Mouse (Mus musculus): Measurements from ENCODE around the gene Lmcd1. TPM values are rescaled to one million over a fixed set of nuclear protein-coding genes. Genes with fewer than 3 reads are reported as not detected.

Lmcd1 gene
- total and polyA plus RNA-seq, 3 experiments = 0.64 to 4.8 (median 2.3) TPM

DNA sequence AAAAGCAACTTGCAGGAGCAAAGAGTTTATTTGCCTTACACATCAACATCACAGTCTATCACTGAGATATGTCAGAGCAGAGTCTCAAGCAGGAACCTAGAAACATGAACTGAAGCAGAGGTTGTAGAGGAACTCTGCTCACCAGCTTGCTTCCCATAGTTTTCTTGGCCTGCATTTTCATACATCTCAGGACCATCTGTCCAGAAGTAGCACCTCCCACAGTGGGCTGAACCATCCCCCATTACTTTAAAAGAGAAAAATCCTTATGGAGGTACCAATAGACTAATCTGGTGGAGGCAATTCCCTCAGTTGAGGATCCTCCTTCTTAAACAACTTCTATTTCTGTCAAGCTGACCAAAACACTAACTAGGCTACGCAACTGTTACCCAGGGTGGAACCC is 36.8 kb upstream of the Lmcd1 start:
- no peak for DNase-seq (ENCODE audit: extremely low read depth)
- Histone ChIP-seq H3K4me1 (ENCODE audit: control insufficient read depth in 1 of 2, insufficient read depth in 2 of 2) (no peaks in the 10 kb centered on the region), H3K4me2 (ENCODE audit: insufficient read depth, low read depth, poor library complexity, severe bottlenecking) (no peak overlapping the region), H3K9ac (ENCODE audit: insufficient read depth, low read depth) (no peak overlapping the region), H3K9me3 (replicated peaks; ENCODE audit: low read length) (peaks cover 18% of the 10 kb centered on the region), H3K4me3 (replicated peaks in 1 of 3; ENCODE audit: low read depth in 2 of 3, low read length in 2 of 3, poor library complexity in 1 of 3) (no peak overlapping the region), H3K79me2 (replicated peaks; ENCODE audit: control insufficient read depth, extremely low read depth, insufficient read depth, poor library complexity, severe bottlenecking) (no peaks in the 10 kb centered on the region), H3K27me3 (replicated peaks) (no peaks in the 10 kb centered on the region), H3K27ac (ENCODE audit: insufficient read depth, low read depth) (no peak overlapping the region), H3K36me3 (replicated peaks in 1 of 2; ENCODE audit: control insufficient read depth in 1 of 2, insufficient read depth in 1 of 2, low read length in 1 of 2) (no peaks in the 10 kb centered on the region)
- dilution Hi-C loops (cut with MboI; ENCODE audit: extremely low pct_ligation_motif_present, extremely low pct_unique_long_range_greater_than_20kb, low sequenced_read_pairs) = no loop called here
- in situ Hi-C loops (cut with MboI; ENCODE audit: low pct_ligation_motif_present, low pct_unique_long_range_greater_than_20kb, low sequenced_read_pairs) = no loop called here
- TF ChIP-seq GABPA (IDR thresholded peaks at IDR 0.05; ENCODE audit: insufficient replicate concordance, low read depth, low read length) (no peak), JUN (IDR thresholded peaks at IDR 0.05; ENCODE audit: insufficient read depth, low read depth, low read length) (no peak), HCFC1 (IDR thresholded peaks at IDR 0.05; ENCODE audit: low read depth, low read length) (no peak), MAZ (IDR thresholded peaks at IDR 0.05; ENCODE audit: low read depth, low read length) (no peak), MAFK (IDR thresholded peaks at IDR 0.05; ENCODE audit: insufficient replicate concordance, low read length) (no peak), ETS1 (conservative IDR thresholded peaks at IDR 0.05; ENCODE audit: low read depth, low read length) (no peak), PAX5 (IDR thresholded peaks at IDR 0.05; ENCODE audit: low read length) (no peak), RAD21 (IDR thresholded peaks at IDR 0.05; ENCODE audit: low read depth, low read length) (no peak)

DNA sequence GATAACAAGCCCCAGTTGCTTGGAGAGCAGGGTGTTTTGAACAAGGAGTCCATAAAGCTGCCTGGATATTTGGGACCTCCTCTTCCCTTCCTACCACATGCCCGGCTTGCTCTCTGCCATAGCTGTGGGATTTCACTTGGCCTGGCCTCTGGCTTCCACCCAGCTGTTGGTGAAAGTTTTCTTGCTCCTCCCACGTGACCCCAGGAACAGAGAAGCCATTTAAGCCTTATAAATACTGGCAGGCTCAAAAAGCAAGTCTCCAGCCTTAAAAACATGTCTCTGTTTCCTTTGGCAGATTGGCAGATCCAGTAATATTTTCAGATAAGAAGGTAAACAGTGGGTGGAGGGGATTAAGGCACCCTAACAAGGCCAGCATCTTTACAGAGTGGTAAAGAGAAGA is 31.3 kb upstream of the Lmcd1 start:
- TF ChIP-seq POLR2AphosphoS2 (IDR thresholded peaks at IDR 0.05; ENCODE audit: low read depth, low read length) (no peak), BHLHE40 (IDR thresholded peaks at IDR 0.05; ENCODE audit: low read depth, low read length) (no peak), ETS1 (conservative IDR thresholded peaks at IDR 0.05; ENCODE audit: low read depth, low read length) (no peak), PAX5 (IDR thresholded peaks at IDR 0.05; ENCODE audit: low read length) (no peak), CHD1 (IDR thresholded peaks at IDR 0.05; ENCODE audit: low read depth, low read length) (no peak), MAX (IDR thresholded peaks at IDR 0.05; ENCODE audit: low read length) (no peak), MAFK (IDR thresholded peaks at IDR 0.05; ENCODE audit: insufficient replicate concordance, low read length) (no peak)

DNA sequence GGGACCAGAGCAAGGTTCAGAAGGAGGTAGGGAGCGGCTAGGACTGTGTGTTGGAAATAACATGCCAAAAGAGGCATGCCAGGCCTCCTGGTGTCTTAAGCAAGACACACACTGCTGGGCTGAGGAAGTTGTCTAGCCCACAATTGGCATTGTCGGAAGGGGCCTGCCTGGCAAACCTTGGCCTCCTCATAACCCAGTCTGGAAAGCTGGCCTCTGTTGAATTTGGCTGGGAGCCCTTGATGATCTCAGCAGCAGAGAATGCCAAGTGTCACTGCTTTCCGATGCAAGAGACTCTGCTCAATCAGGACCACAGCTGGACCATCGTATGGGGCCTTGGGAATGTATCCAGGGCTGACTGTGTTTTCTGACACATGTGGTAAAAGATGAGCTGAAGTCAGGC is 27.9 kb upstream of the Lmcd1 start:
- Histone ChIP-seq H3K4me1 (ENCODE audit: control insufficient read depth in 1 of 2, insufficient read depth in 2 of 2) (peaks cover 0 to 4% of the 10 kb centered on the region in 2 experiments; a peak in 2 of 4 replicates), H3K9me3 (replicated peaks; ENCODE audit: low read length) (peaks cover 21% of the 10 kb centered on the region), H3K4me3 (replicated peaks in 1 of 3; ENCODE audit: low read depth in 2 of 3, low read length in 2 of 3, poor library complexity in 1 of 3) (no peak overlapping the region), H3K36me3 (replicated peaks in 1 of 2; ENCODE audit: control insufficient read depth in 1 of 2, insufficient read depth in 1 of 2, low read length in 1 of 2) (no peaks in the 10 kb centered on the region), H3K79me2 (replicated peaks; ENCODE audit: control insufficient read depth, extremely low read depth, insufficient read depth, poor library complexity, severe bottlenecking) (no peaks in the 10 kb centered on the region), H3K27ac (ENCODE audit: insufficient read depth, low read depth) (no peak overlapping the region), H3K27me3 (replicated peaks) (no peaks in the 10 kb centered on the region), H3K9ac (ENCODE audit: insufficient read depth, low read depth) (no peak overlapping the region), H3K4me2 (ENCODE audit: insufficient read depth, low read depth, poor library complexity, severe bottlenecking) (no peak overlapping the region)
- in situ Hi-C loops (cut with MboI; ENCODE audit: low pct_ligation_motif_present, low pct_unique_long_range_greater_than_20kb, low sequenced_read_pairs) = no loop called here
- no peak for TF ChIP-seq RCOR1 (conservative IDR thresholded peaks at IDR 0.05; ENCODE audit: low read depth, low read length)
- no peak for TF ChIP-seq CHD1 (IDR thresholded peaks at IDR 0.05; ENCODE audit: low read depth, low read length)
- TF ChIP-seq BHLHE40 (IDR thresholded peaks at IDR 0.05; ENCODE audit: low read depth, low read length) = no peak
- TF ChIP-seq JUN (IDR thresholded peaks at IDR 0.05; ENCODE audit: insufficient read depth, low read depth, low read length) = no peak
- TF ChIP-seq SIN3A (IDR thresholded peaks at IDR 0.05; ENCODE audit: low read length) = no peak
- TF ChIP-seq MAFK (IDR thresholded peaks at IDR 0.05; ENCODE audit: insufficient replicate concordance, low read length) = no peak
- TF ChIP-seq IRF4 (IDR thresholded peaks at IDR 0.05; ENCODE audit: low read depth, low read length) = no peak
- TF ChIP-seq TBP (conservative IDR thresholded peaks at IDR 0.05; ENCODE audit: low read depth, low read length) = no peak
- no peak for TF ChIP-seq USF2 (conservative IDR thresholded peaks at IDR 0.05; ENCODE audit: low read depth, low read length)
- TF ChIP-seq GABPA (IDR thresholded peaks at IDR 0.05; ENCODE audit: insufficient replicate concordance, low read depth, low read length) = no peak
- no peak for TF ChIP-seq JUND (conservative IDR thresholded peaks at IDR 0.05; ENCODE audit: low read depth, low read length)
- no peak for TF ChIP-seq POLR2A (IDR thresholded peaks at IDR 0.05; ENCODE audit: low read depth, low read length)
- TF ChIP-seq ZNF384 (IDR thresholded peaks at IDR 0.05; ENCODE audit: low read depth, low read length) = no peak
- no peak for TF ChIP-seq MAZ (IDR thresholded peaks at IDR 0.05; ENCODE audit: low read depth, low read length)
- TF ChIP-seq CHD2 (IDR thresholded peaks at IDR 0.05; ENCODE audit: low read length) = no peak
- TF ChIP-seq SMC3 (IDR thresholded peaks at IDR 0.05; ENCODE audit: low read depth, low read length) = no peak
- no peak for TF ChIP-seq TCF12 (IDR thresholded peaks at IDR 0.05; ENCODE audit: low read depth, low read length)
- no peak for TF ChIP-seq PAX5 (IDR thresholded peaks at IDR 0.05; ENCODE audit: low read length)
- no peak for DNase-seq (ENCODE audit: extremely low read depth)
- dilution Hi-C loops (cut with MboI; ENCODE audit: extremely low pct_ligation_motif_present, extremely low pct_unique_long_range_greater_than_20kb, low sequenced_read_pairs) = no loop called here

More for the DNA sequence above, 31.3 kb upstream of the Lmcd1 start:
- peaks cover 0 to 4% of the 10 kb centered on the region in 2 experiments; a peak in 2 of 4 replicates for H3K4me1 ChIP-seq (ENCODE audit: control insufficient read depth in 1 of 2, insufficient read depth in 2 of 2)
- no peak overlapping the region for H3K27ac ChIP-seq (ENCODE audit: insufficient read depth, low read depth)
- H3K4me3 ChIP-seq (replicated peaks in 1 of 3; ENCODE audit: low read depth in 2 of 3, low read length in 2 of 3, poor library complexity in 1 of 3) = no peak overlapping the region
- in situ Hi-C loops (cut with MboI; ENCODE audit: low pct_ligation_motif_present, low pct_unique_long_range_greater_than_20kb, low sequenced_read_pairs) = no loop called here
- no peaks in the 10 kb centered on the region for H3K36me3 ChIP-seq (replicated peaks in 1 of 2; ENCODE audit: control insufficient read depth in 1 of 2, insufficient read depth in 1 of 2, low read length in 1 of 2)
- H3K27me3 ChIP-seq (replicated peaks) = no peaks in the 10 kb centered on the region
- no peaks in the 10 kb centered on the region for H3K79me2 ChIP-seq (replicated peaks; ENCODE audit: control insufficient read depth, extremely low read depth, insufficient read depth, poor library complexity, severe bottlenecking)
- dilution Hi-C loops (cut with MboI; ENCODE audit: extremely low pct_ligation_motif_present, extremely low pct_unique_long_range_greater_than_20kb, low sequenced_read_pairs) = no loop called here
- H3K9me3 ChIP-seq (replicated peaks; ENCODE audit: low read length) = peaks cover 21% of the 10 kb centered on the region
- H3K4me2 ChIP-seq (ENCODE audit: insufficient read depth, low read depth, poor library complexity, severe bottlenecking) = no peak overlapping the region
- H3K9ac ChIP-seq (ENCODE audit: insufficient read depth, low read depth) = no peak overlapping the region
- DNase-seq (ENCODE audit: extremely low read depth) = no peak
